Mouse (Mus musculus) midbrain, embryonic 15.5 days (tissue): ENCODE measurements around the gene Sh2d3c. TPM values are rescaled to one million over a fixed set of nuclear protein-coding genes. Genes with fewer than 3 reads are reported as not detected.

Experiments used
- ATAC-seq: fragments of 200-750 bp; cut with Nextera tagmentation; replicated peaks from 2 replicates; pipeline ENCODE4 v1.8.0; 2017; ENCODE audit warnings: moderate TSS enrichment
- H3K27ac ChIP-seq: fragments of 300-500 bp; sonication (generic); 2 replicates; pipeline ENCODE4 v1.5.1; 2015; ENCODE audit warnings: mild to moderate bottlenecking, inconsistent platforms
- H3K27me3 ChIP-seq: fragments of 300-500 bp; sonication (generic); replicated peaks from 2 replicates; pipeline ENCODE4 v1.6.1; 2015; ENCODE audit warnings: inconsistent platforms
- H3K36me3 ChIP-seq: fragments of 300-500 bp; sonication (generic); replicated peaks from 2 replicates; pipeline ENCODE4 v1.6.1; 2015; ENCODE audit warnings: inconsistent platforms
- H3K4me1 ChIP-seq: fragments of 300-500 bp; sonication (generic); 2 replicates; pipeline ENCODE4 v1.6.1; 2015; ENCODE audit warnings: inconsistent platforms
- H3K4me2 ChIP-seq: fragments of 300-500 bp; sonication (generic); 2 replicates; pipeline ENCODE4 v1.6.1; 2015; ENCODE audit warnings: inconsistent platforms, mild to moderate bottlenecking, moderate library complexity
- H3K4me3 ChIP-seq: fragments of 300-500 bp; sonication (generic); 2 replicates; pipeline ENCODE4 v1.5.1; 2015; ENCODE audit warnings: mild to moderate bottlenecking, inconsistent platforms
- H3K9ac ChIP-seq: fragments of 300-500 bp; sonication (generic); 2 replicates; pipeline ENCODE4 v1.6.1; 2015; ENCODE audit warnings: mild to moderate bottlenecking, inconsistent platforms
- H3K9me3 ChIP-seq: fragments of 300-500 bp; sonication (generic); 2 replicates; pipeline ENCODE4 v1.6.1; 2016; ENCODE audit warnings: inconsistent platforms
- WGBS: fragments of 180-500 bp; shearing (Covaris S2); methylation state at CpG from one replicate; pipeline ENCODE4 v1.1.7; 2015; ENCODE audit warnings: mixed read lengths; 5-methylcytosine and 5-hydroxymethylcytosine counted together
- polyA plus RNA-seq: library from polyadenylated mRNA; unstranded; fragments of >200 nt; fragmentation: Nextera tagmentation; extraction: Ambion mirVana; gene quantifications from 2 replicates; pipeline ENCODE4 v1.2.1, GENCODE M21; 2015

Sh2d3c gene
- polyA plus RNA-seq, 1 experiment from 2014 or later: 57.2 TPM

DNA sequence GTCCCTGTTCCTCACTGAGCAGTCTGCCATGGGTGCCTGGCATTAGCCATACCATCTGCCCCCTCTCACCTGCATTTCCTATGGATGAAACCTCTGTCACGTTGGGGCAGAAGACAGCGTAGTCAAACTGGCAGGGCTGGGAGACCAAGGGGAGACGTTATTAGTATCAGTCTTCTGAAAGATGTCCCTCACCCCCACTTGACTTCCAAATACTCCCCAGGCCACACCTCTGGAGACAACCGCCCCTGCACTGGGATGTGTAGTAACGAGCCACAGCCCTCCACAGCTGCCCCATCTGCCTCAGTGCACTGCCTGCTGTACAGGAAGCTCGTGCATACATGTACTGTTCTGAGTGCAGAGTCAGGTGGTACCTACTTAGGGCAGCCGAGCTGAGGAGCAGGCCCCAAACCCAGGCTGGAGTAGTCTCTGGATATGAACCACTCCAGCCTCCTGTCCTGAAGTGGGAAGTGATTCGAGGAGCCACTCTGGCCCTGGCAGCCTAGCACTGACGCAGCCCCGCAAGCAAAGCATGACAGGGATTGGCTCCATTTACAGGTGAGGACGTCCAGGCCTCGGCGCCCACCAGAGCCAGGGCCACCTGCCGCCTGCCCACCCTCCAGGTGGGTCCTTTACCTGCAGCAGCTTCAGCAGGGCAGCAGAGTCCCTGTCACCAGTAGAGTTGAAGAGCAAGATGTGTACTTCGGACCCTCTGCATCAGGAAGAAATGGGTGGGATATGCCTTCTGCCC lies 36.0 kb upstream of the Sh2d3c start:
- no peak overlapping the region for H3K9ac ChIP-seq
- no peaks in the 10 kb centered on the region for H3K9me3 ChIP-seq
- H3K27me3 ChIP-seq: no peaks in the 10 kb centered on the region
- no peak overlapping the region for H3K27ac ChIP-seq
- no peaks in the 10 kb centered on the region for H3K4me1 ChIP-seq
- peaks cover 29% of the 10 kb centered on the region; the same call in 1 of the 2 replicates for H3K36me3 ChIP-seq
- H3K4me3 ChIP-seq: no peak overlapping the region
- no peak overlapping the region for H3K4me2 ChIP-seq
- WGBS: 93% methylated on average over 15 of the region's 15 CpGs
- ATAC-seq: no peak

DNA sequence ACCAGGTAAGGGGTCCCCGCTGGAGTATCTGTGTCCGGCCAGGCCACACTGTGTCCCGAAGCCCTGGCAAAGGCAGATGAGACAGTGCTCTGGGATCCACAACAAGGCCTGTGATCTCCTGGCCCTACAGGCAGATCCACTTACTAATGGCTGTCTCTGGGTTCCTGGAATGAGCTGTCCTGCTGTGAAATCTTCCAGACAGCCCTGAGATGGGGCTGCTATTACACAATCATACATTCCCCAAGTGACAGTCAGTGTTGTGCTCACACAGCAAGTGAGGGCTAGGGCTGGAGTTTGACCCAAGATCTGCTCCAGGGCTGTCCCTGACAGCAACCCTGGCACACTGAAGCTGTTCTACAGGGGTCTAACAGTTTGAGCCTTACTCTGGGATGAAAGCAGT lies 35.0 kb upstream of the Sh2d3c start:
- Histone ChIP-seq H3K36me3 (peaks cover 29% of the 10 kb centered on the region; the same call in 1 of the 2 replicates), H3K9me3 (no peaks in the 10 kb centered on the region), H3K27me3 (no peaks in the 10 kb centered on the region), H3K27ac (no peak overlapping the region), H3K9ac (no peak overlapping the region), H3K4me1 (no peaks in the 10 kb centered on the region), H3K4me3 (no peak overlapping the region), H3K4me2 (no peak overlapping the region)
- no peak for ATAC-seq
- 100% methylated on average over 3 of the region's 3 CpGs for WGBS

DNA sequence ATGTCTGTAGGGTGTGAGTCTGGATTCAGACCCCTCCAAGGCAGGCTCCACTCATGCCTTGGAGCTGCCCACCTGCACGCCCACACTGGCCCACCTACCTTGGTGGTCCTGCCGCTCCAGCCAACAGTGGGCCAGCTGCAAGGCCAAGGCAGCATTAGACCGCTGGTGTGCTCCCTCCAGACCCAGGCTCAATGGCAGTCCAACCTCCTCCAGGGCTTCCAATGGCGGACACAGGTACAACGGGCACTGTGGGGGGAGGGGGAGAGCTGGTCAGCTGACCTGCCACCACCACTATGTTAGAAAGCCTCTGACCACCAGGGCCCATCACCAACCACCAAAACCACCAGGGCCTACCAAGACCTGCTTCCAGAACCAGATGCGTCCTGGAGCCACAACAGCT lies 34.2 kb upstream of the Sh2d3c start:
- Histone ChIP-seq H3K27me3 (no peaks in the 10 kb centered on the region), H3K27ac (no peak overlapping the region), H3K36me3 (peaks cover 29% of the 10 kb centered on the region; the same call in 1 of the 2 replicates), H3K4me3 (no peak overlapping the region), H3K9ac (no peak overlapping the region), H3K4me2 (no peak overlapping the region), H3K4me1 (no peaks in the 10 kb centered on the region), H3K9me3 (no peaks in the 10 kb centered on the region)
- 95% methylated on average over 6 of the region's 6 CpGs for WGBS
- no peak for ATAC-seq

DNA sequence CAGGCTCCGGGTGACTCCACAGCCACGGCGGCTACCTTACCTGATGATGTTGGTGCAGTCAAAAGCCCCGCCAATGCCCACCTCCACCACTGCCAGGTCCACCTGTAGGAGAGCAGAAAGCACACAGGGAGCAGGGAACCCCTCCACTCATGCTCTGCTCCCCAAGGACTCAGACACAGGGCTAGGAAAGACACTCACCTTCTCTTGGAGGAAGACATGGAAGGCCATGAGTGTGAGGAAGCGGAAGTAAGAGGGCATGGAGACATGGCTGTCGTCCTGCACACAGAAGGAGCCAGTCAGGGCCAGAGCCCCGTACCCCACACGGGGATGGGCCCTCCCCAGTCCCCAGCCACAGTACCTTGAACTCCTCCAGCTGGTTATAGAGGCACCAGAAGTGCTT lies 33.3 kb upstream of the Sh2d3c start:
- no peak for ATAC-seq
- Histone ChIP-seq H3K4me3 (no peak overlapping the region), H3K36me3 (peaks cover 29% of the 10 kb centered on the region; the same call in 1 of the 2 replicates), H3K27ac (no peak overlapping the region), H3K4me2 (no peak overlapping the region), H3K9ac (no peak overlapping the region), H3K27me3 (no peaks in the 10 kb centered on the region), H3K9me3 (no peaks in the 10 kb centered on the region), H3K4me1 (peaks cover 1% of the 10 kb centered on the region)
- WGBS: 89% methylated on average over 8 of the region's 8 CpGs

DNA sequence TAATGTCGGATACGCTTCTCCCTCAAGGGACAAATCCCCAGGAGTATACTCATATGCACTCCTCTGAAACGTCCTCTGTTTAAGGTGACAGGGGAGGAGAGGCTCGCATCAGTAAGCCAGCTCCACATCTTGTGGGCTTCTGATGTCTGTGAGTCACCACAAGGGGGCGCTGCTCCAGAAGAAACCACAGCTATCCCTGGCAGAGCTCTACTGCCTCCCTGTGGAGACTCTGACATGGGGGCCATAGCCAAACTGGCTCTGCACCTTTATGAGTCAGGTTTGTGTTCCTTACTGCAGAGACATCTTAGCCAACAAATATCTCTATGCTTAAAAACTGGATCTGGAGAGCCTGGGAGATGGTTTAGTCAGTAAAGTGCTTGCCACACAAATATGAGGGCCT lies 31.4 kb upstream of the Sh2d3c start:
- H3K4me1 ChIP-seq: peaks cover 14% of the 10 kb centered on the region
- H3K9ac ChIP-seq: no peak overlapping the region
- no peaks in the 10 kb centered on the region for H3K9me3 ChIP-seq
- ATAC-seq: no peak
- peaks cover 20% of the 10 kb centered on the region; the same call in 1 of the 2 replicates for H3K36me3 ChIP-seq
- 15% methylated on average over 5 of the region's 5 CpGs for WGBS
- H3K27me3 ChIP-seq: no peaks in the 10 kb centered on the region
- H3K27ac ChIP-seq: no peak overlapping the region
- H3K4me3 ChIP-seq: no peak overlapping the region
- H3K4me2 ChIP-seq: no peak overlapping the region

DNA sequence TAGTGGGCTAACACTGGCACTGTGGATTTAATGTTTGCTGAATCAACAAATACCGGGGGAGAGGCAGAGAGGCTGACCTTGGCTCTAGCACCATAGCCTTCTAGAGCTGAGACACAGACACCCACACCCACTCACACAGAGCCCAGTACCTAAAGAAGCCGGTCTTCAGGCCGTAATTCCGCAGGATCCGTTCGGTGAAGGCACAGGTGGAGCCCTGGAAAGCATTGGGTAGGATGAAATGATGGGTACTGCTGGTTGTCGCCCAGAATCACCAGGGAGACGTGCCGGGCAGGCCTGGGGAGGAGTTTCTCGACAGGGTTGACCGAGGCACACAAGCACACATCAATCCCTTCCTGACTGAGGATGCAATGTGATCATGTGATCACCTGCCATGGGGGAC lies 29.8 kb upstream of the Sh2d3c start:
- H3K27ac ChIP-seq: no peak overlapping the region

DNA sequence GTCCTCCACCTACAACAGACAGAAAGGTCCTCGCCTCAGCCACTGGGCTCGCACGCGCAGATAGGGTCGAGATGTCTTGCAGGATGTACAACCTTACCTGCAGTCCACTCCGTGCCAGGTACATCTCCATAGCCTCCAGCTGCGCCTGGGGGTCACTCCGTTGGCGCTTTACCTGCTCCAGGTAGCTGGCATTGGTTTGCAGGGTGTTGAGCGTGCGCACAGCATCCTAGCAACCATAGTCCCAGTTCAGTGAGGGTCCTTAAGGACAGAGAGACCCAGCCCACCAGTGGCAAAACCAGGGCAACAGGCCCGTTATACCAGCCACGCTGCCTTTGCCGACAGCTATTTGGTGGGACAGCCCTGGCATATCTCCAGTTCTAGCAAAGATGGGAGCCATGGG lies 28.4 kb upstream of the Sh2d3c start:
- Histone ChIP-seq H3K27ac (no peak overlapping the region), H3K4me3 (no peak overlapping the region), H3K36me3 (0 out of 2 replicates have a peak, but pooled peaks cover under 1% of the 10 kb centered on the region), H3K4me1 (peaks cover 16% of the 10 kb centered on the region), H3K9ac (no peak overlapping the region), H3K27me3 (no peaks in the 10 kb centered on the region), H3K9me3 (no peaks in the 10 kb centered on the region), H3K4me2 (peak overlapping the region; percentile 85; the same call in 1 of the 2 replicates)
- no peak for ATAC-seq
- WGBS: 94% methylated on average over 14 of the region's 14 CpGs

More for the DNA sequence above, 29.8 kb upstream of the Sh2d3c start:
- H3K36me3 ChIP-seq: peaks cover 14% of the 10 kb centered on the region; the same call in 1 of the 2 replicates
- ATAC-seq: no peak
- peaks cover 16% of the 10 kb centered on the region for H3K4me1 ChIP-seq
- 89% methylated on average over 11 of the region's 11 CpGs for WGBS
- H3K4me2 ChIP-seq: no peak overlapping the region
- H3K9ac ChIP-seq: no peak overlapping the region
- no peak overlapping the region for H3K4me3 ChIP-seq
- H3K9me3 ChIP-seq: no peaks in the 10 kb centered on the region
- no peaks in the 10 kb centered on the region for H3K27me3 ChIP-seq

DNA sequence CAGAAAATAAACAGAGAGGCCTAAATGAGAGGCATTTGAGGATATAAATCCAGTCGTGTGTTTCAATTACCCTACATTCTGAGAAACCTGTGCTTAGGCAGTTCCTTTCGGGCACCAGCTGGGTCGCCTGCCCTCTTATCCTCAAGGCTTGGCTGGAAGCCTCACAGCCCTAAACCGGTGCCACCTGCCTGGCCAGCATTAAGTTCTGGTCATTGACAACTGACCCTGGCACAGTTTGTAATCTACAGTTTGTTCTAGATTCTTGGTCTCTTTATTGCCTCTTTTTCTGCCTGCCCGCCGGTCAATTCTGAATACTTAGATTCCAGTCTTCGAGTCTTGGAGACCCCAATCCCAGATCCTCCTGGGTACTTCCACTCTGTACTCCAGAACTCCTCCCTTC lies 27.6 kb upstream of the Sh2d3c start:
- H3K27ac ChIP-seq: peak overlapping the region; percentile 84; the same call in 1 of the 2 replicates
- no peak; the same call in 1 of the 2 replicates for ATAC-seq
- WGBS: 20% methylated on average over 7 of the region's 7 CpGs
- H3K36me3 ChIP-seq: no peaks in the 10 kb centered on the region
- H3K4me3 ChIP-seq: peak overlapping the region; percentile 86
- H3K9ac ChIP-seq: peak overlapping the region; percentile 92
- peaks cover 16% of the 10 kb centered on the region for H3K4me1 ChIP-seq
- no peaks in the 10 kb centered on the region for H3K27me3 ChIP-seq
- no peaks in the 10 kb centered on the region for H3K9me3 ChIP-seq
- H3K4me2 ChIP-seq: peak overlapping the region; percentile 85

DNA sequence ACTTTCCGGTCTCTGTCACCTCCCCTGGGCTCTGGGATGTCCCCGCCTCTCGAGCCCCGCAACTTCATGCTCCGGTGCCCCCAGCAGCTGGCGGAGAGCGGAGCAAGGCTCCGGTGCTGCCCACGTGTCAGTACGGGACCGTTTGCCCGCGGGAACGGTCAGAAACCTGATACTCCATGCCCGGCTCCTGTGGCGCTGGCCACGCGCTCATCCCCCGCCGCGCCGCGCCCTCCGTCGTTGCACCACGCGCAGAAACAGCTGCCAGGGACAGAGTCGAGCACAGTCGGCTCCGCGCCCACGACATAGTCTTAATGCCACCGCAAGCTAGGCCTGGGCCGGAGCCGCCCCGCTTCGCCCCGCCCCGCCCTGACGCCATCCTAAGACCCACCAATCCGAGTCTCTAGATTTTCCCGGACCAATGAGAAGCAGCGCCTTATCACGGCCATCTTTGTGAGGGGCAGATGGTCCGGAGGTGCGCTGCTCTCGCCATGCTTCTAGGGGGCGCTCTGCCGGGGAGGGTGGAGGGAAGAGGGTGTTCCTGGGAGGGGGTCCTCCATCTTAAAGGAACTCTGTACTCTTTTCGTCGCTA lies 26.9 kb upstream of the Sh2d3c start:
- Histone ChIP-seq H3K27ac (peak overlapping the region; percentile 84), H3K9ac (peak overlapping the region; percentile 92), H3K9me3 (no peaks in the 10 kb centered on the region), H3K36me3 (no peaks in the 10 kb centered on the region), H3K4me1 (peaks cover 16% of the 10 kb centered on the region), H3K4me3 (peak overlapping the region; percentile 86), H3K27me3 (no peaks in the 10 kb centered on the region), H3K4me2 (peak overlapping the region; percentile 85)
- WGBS: under 1% methylated on average over 51 of the region's 51 CpGs
- peak; percentile 99 for ATAC-seq

DNA sequence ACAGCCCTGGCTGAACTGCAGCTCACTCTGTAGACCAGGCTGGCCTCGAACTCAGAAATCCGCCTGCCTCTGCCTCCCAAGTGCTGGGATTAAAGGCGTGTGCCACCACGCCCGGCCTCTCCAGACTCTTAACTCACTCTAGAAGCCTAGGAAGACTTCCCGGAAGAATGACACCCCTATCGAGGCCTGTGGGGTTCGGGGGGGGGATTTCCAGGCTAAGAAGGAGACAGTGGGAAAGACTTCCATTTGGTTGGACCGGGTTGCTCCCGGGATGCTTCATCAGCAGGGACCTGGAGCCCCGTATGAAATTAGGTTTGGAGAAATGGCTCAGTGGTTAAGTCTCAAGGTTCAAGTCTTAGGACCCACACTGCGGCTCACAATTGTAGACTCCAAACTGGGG lies 26.2 kb upstream of the Sh2d3c start:
- no peak overlapping the region; the same call in 1 of the 2 replicates for H3K9ac ChIP-seq
- H3K36me3 ChIP-seq: no peaks in the 10 kb centered on the region
- WGBS: 92% methylated on average over 12 of the region's 12 CpGs
- H3K9me3 ChIP-seq: no peaks in the 10 kb centered on the region
- H3K4me1 ChIP-seq: peaks cover 16% of the 10 kb centered on the region
- no peaks in the 10 kb centered on the region for H3K27me3 ChIP-seq
- H3K4me2 ChIP-seq: peak overlapping the region; percentile 85
- no peak for ATAC-seq
- H3K27ac ChIP-seq: peak overlapping the region; percentile 74
- H3K4me3 ChIP-seq: peak overlapping the region; percentile 86

DNA sequence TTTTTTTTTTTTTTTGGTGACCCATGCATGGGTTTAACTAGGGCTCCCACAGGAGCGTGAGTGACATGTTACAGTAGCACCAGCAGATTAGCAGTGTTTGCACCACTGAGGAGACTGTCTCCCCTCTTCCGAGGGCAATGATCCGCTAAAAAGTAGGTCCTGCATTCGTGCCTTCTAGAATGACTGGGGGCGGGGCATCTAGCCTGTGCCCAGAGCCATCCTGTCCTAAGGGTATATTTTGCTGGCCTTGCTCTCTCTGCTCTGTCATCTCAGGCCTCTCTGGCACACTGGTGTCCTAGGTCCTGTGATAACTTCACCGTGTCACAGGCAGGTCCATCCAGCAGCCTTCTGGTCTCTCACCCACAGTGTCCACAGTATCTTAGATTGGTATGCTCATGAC lies 21.2 kb upstream of the Sh2d3c start:
- ATAC-seq: no peak
- H3K36me3 ChIP-seq: peaks cover 8% of the 10 kb centered on the region
- H3K9me3 ChIP-seq: no peaks in the 10 kb centered on the region
- no peaks in the 10 kb centered on the region for H3K4me1 ChIP-seq
- no peak overlapping the region for H3K27ac ChIP-seq
- no peak overlapping the region for H3K9ac ChIP-seq
- H3K4me3 ChIP-seq: no peak overlapping the region
- no peak overlapping the region for H3K4me2 ChIP-seq
- 84% methylated on average over 6 of the region's 6 CpGs for WGBS
- H3K27me3 ChIP-seq: no peaks in the 10 kb centered on the region

DNA sequence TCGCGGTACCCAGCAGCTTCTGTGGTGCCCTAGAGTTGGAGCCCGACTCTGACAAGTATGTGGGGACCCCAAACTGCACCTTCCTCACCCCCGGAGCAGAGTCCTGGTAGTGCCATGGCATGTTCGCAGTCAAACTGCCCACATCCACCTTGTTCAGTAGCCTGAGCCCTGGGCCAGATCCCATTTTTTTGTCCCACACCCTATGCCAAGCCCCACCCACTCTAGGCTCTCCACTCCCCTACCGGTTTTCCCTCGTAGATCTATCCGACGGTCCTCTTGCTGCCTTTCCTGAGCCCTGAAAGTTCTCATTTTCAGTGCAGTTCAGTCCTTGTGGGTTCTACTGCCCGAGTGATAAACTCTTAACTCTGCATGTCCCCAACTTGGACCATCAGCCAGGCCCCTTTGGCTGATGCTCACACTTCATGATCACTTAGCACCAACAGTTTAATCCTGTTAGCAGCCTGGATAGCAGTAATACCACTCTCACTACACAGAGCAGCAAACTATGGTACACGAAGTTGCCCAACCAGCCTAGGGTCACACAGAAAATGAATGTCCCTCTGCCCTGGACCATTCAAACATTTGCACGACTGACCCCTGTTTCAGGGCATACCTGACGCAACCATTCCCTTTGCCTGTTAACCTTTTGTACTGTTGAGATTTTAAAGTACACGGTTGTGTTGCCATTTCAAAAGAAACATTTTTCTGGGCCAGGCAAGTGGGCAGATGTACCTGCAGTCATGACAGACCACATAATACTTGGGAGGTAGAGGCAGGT lies 19.7 kb upstream of the Sh2d3c start:
- Histone ChIP-seq H3K27me3 (no peaks in the 10 kb centered on the region), H3K36me3 (peaks cover 19% of the 10 kb centered on the region), H3K27ac (no peak overlapping the region), H3K9ac (no peak overlapping the region), H3K4me2 (no peak overlapping the region), H3K9me3 (no peaks in the 10 kb centered on the region), H3K4me1 (no peaks in the 10 kb centered on the region), H3K4me3 (no peak overlapping the region)
- 91% methylated on average over 14 of the region's 14 CpGs for WGBS
- ATAC-seq: no peak
